Mouse (Mus musculus): Measurements from ENCODE around the gene Slc28a1. TPM values are rescaled to one million over a fixed set of nuclear protein-coding genes. Genes with fewer than 3 reads are reported as not detected.

The Slc28a1 gene
- total and polyA plus RNA-seq, 3 experiments: not detected

- Histone ChIP-seq H3K9me3 (replicated peaks; ENCODE audit: insufficient read depth, low read length) (no peaks in the 10 kb centered on the region), H3K4me1 (ENCODE audit: control insufficient read depth in 1 of 2, insufficient read depth in 2 of 2, low read length in 2 of 2) (no peaks in the 10 kb centered on the region), H3K27ac (ENCODE audit: control insufficient read depth, low read depth, low read length) (no peak overlapping the region), H3K36me3 (ENCODE audit: control insufficient read depth in 1 of 2, insufficient read depth in 2 of 2, low read length in 2 of 2) (no peaks in the 10 kb centered on the region), H3K9ac (ENCODE audit: control insufficient read depth, low read depth, low read length, poor library complexity, severe bottlenecking) (no peak overlapping the region), H3K27me3 (ENCODE audit: control insufficient read depth in 1 of 2, insufficient read depth in 2 of 2, low read length in 2 of 2) (peaks cover 5 to 7% of the 10 kb centered on the region in 2 experiments; a peak in 3 of 4 replicates), H3K79me2 (ENCODE audit: control insufficient read depth, insufficient read depth, low read length, poor library complexity) (no peaks in the 10 kb centered on the region), H3K4me3 (ENCODE audit: control insufficient read depth in 1 of 2, insufficient read depth in 1 of 2, low read depth in 2 of 2, low read length in 2 of 2) (no peak overlapping the region)
- TF ChIP-seq GATA1 (IDR thresholded peaks at IDR 0.05; ENCODE audit: low read depth, low read length) (no peak), GABPA (IDR thresholded peaks at IDR 0.05; ENCODE audit: low read depth, low read length) (no peak), KAT2A (conservative IDR thresholded peaks at IDR 0.05; ENCODE audit: low read depth, low read length) (no peak), HCFC1 (IDR thresholded peaks at IDR 0.05; ENCODE audit: low read depth, low read length) (no peak), CHD2 (IDR thresholded peaks at IDR 0.05; ENCODE audit: low read length) (no peak), JUND (IDR thresholded peaks at IDR 0.05; ENCODE audit: low read depth, low read length) (no peak), POLR2AphosphoS2 (IDR thresholded peaks at IDR 0.05; ENCODE audit: low read length) (no peak), TAL1 (IDR thresholded peaks at IDR 0.05; ENCODE audit: low read length) (no peak), USF1 (IDR thresholded peaks at IDR 0.05; ENCODE audit: low read depth, low read length) (no peak), MAZ (IDR thresholded peaks at IDR 0.05; ENCODE audit: low read depth, low read length) (no peak)
- no peak for DNase-seq (ENCODE audit: low read depth, low spot score)
Observed at GRCm38 (mm10) chr7:81108226-81108625, 6.4 kb upstream of the Slc28a1 start.

DNA sequence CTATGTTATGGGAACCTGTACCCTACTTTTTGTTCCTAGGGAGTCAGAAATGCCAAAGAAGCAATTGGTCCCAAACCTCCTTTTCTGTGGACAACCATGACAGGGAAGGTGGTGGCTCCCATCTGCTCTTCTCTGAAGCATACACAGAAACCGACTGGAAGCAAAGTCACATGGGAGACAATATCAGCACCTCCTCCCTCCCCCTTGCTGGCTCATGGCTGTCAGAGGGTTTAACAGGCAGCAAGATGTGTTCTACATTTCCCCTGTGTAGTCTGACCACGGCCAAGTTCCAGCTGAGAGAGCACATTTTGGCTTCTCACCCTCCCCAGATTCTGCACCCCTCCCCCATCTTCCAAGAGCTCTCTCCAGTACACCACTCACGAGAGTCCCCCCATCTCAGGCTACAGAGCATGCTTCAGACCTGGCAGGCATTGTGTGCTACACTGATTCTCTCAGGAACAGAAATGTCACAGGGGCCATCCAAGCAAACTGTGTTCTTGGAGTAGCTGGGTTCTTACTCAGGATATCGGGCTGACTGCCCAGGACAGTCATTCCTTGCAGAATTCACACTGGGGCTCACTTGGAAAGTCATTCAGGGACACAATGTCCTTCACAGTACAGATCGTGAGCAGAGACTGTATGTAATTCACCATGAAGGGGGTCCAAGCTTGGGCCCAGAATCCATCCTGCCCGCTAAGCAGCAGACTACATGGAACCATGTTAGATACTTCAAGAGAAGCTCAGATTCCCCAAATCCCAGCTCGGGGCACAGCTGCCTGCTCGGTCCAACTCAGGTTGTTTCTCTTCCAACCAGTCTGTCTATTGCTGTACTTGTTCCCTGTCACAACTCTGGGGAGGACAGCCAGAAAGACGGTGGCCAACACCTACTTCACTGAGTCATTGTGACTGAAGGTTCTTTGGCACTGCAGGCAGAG, 4.6 kb upstream of the Slc28a1 start:
- no peak overlapping the region for H3K27ac ChIP-seq (ENCODE audit: control insufficient read depth, low read depth, low read length)
- no peaks in the 10 kb centered on the region for H3K36me3 ChIP-seq (ENCODE audit: control insufficient read depth in 1 of 2, insufficient read depth in 2 of 2, low read length in 2 of 2)
- H3K27me3 ChIP-seq (ENCODE audit: control insufficient read depth in 1 of 2, insufficient read depth in 2 of 2, low read length in 2 of 2): peaks cover 7 to 9% of the 10 kb centered on the region in 2 experiments
- TF ChIP-seq POLR2A (IDR thresholded peaks at IDR 0.05; ENCODE audit: control insufficient read depth in 1 of 2, insufficient read depth in 1 of 2, low read depth in 1 of 2, low read length in 2 of 2, poor library complexity in 1 of 2) (no peak), POLR2AphosphoS2 (IDR thresholded peaks at IDR 0.05; ENCODE audit: low read length) (no peak), ZC3H11A (IDR thresholded peaks at IDR 0.05; ENCODE audit: low read depth, low read length) (no peak), CHD2 (IDR thresholded peaks at IDR 0.05; ENCODE audit: low read length) (no peak), POLR2AphosphoS5 (IDR thresholded peaks at IDR 0.05; ENCODE audit: borderline replicate concordance, low read depth, low read length) (no peak), BHLHE40 (IDR thresholded peaks at IDR 0.05; ENCODE audit: borderline replicate concordance, low read depth, low read length) (no peak), EP300 (IDR thresholded peaks at IDR 0.05; ENCODE audit: low read depth in 1 of 2, low read length in 2 of 2) (no peak), E2F4 (IDR thresholded peaks at IDR 0.05; ENCODE audit: borderline replicate concordance, low read depth, low read length) (no peak), USF1 (IDR thresholded peaks at IDR 0.05; ENCODE audit: low read depth, low read length) (no peak), TBP (IDR thresholded peaks at IDR 0.05; ENCODE audit: low read depth, low read length) (no peak), GABPA (IDR thresholded peaks at IDR 0.05; ENCODE audit: low read depth, low read length) (no peak), GATA1 (IDR thresholded peaks at IDR 0.05; ENCODE audit: low read depth, low read length) (no peak), TCF12 (IDR thresholded peaks at IDR 0.05; ENCODE audit: low read depth, low read length) (no peak), ELF1 (IDR thresholded peaks at IDR 0.05; ENCODE audit: low read depth, low read length) (no peak), SIN3A (IDR thresholded peaks at IDR 0.05; ENCODE audit: low read length) (no peak), USF2 (IDR thresholded peaks at IDR 0.05; ENCODE audit: borderline replicate concordance in 1 of 2, insufficient read depth in 1 of 2, low read depth in 1 of 2, low read length in 2 of 2) (no peak)
- no peaks in the 10 kb centered on the region for H3K9me3 ChIP-seq (replicated peaks; ENCODE audit: insufficient read depth, low read length)
- H3K4me1 ChIP-seq (ENCODE audit: control insufficient read depth in 1 of 2, insufficient read depth in 2 of 2, low read length in 2 of 2): no peaks in the 10 kb centered on the region
- no peak overlapping the region for H3K4me3 ChIP-seq (ENCODE audit: control insufficient read depth in 1 of 2, insufficient read depth in 1 of 2, low read depth in 2 of 2, low read length in 2 of 2)
- no peak for DNase-seq (ENCODE audit: low read depth, low spot score)
- H3K79me2 ChIP-seq (ENCODE audit: control insufficient read depth, insufficient read depth, low read length, poor library complexity): no peaks in the 10 kb centered on the region
- no peak overlapping the region for H3K9ac ChIP-seq (ENCODE audit: control insufficient read depth, low read depth, low read length, poor library complexity, severe bottlenecking)

Data from MEL (cell line).